Mouse (Mus musculus) MEL (cell line): ENCODE data around the gene Heatr6.

Experiments
- CTCF ChIP-seq, 3 experiments: IDR thresholded peaks in 2 of 3; conservative IDR thresholded peaks in 1 of 3; 2 replicates each; pipeline ENCODE4 v1.5.1; 2011 to 2012; ENCODE audit warnings: low read length in 3 of 3, low read depth in 2 of 3, mild to moderate bottlenecking in 2 of 3, improper control_type of control experiment in 1 of 3, inconsistent platforms in 1 of 3, mixed read lengths in 1 of 3, moderate library complexity in 1 of 3; ENCODE audit not compliant: control insufficient read depth in 1 of 3, insufficient read depth in 1 of 3, poor library complexity in 1 of 3, severe bottlenecking in 1 of 3
- EP300 ChIP-seq, 2 experiments: IDR thresholded peaks; 2 replicates each; pipeline ENCODE4 v1.6.1; 2011; ENCODE audit warnings: improper control_type of control experiment in 2 of 2, low read length in 2 of 2, low read depth in 1 of 2, mild to moderate bottlenecking in 1 of 2
- ZNF384 ChIP-seq: IDR thresholded peaks from 2 replicates; pipeline ENCODE4 v1.6.1; 2012; ENCODE audit warnings: low read depth, mild to moderate bottlenecking, inconsistent platforms, low read length, improper control_type of control experiment

DNA sequence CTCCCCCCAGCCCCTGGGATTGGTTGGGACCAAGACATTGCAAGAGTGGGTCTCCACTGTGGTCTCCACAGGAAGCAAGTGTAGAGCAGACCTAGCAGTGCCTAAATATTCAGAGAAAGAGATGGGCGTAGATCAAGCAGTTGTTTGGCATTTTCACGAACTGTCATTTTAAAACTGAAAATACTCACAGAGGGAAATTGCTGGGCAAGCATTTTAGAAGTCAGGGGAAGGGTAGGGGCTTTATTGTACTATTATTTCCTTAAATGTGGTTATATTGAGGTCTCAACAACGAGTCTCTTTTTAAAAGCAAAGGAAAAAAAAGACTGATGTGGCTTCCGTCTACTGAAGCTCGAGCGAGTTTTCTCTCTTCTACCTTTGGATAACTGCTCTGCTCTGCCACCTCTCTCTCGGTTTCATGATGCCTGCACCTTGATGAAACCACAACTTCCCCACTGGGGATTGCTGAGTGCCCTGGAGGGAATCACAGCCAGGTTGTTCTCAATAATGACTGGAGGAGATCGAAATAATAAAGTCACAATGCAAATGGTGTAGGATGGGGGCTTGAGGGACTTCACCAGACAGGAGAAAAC is 75.2 kb downstream of the Heatr6 start:
- TF ChIP-seq EP300 (IDR thresholded peaks at IDR 0.05; ENCODE audit: low read depth in 1 of 2, low read length in 2 of 2), result no peak
- TF ChIP-seq CTCF (IDR thresholded peaks at IDR 0.05 in 2 of 3, conservative IDR thresholded peaks at IDR 0.05 in 1 of 3; ENCODE audit: control insufficient read depth in 1 of 3, insufficient read depth in 1 of 3, low read depth in 2 of 3, low read length in 3 of 3, poor library complexity in 1 of 3, severe bottlenecking in 1 of 3), result no peak
- TF ChIP-seq ZNF384, result no peak
